Mouse (Mus musculus): ENCODE measurements around the gene Gng13.
A peak's percentile ranks its signal among the peaks of the same experiment; 100 is the strongest.
"Not testable (repeated sequence)": the region's sequence is repeated elsewhere in the genome, so short reads cannot be mapped to it uniquely, and the experiment has no call there.

The Gng13 gene

DNA sequence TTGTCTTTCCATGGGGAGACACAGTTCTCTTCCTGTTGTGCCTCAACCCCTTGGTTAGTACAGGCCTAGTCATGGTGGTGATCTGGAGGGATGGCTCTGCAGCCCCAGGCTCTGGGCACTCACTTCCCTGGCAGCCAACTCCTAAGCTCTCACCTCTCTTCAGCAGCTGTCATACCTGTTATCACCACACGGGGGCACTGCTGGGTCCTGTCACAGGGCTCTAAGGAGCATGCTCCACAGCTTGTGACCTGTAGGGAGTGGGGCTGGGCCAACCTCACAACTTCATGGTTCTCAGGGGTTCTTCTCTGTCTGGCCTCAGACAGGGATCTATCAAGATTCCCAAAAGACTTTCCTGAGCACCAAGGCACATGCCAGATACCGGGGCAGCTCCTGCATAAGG, 15.1 kb downstream of the Gng13 start:
- peak; percentile 97 for DNase-seq (ENCODE audit: low read depth, low spot score)

DNA sequence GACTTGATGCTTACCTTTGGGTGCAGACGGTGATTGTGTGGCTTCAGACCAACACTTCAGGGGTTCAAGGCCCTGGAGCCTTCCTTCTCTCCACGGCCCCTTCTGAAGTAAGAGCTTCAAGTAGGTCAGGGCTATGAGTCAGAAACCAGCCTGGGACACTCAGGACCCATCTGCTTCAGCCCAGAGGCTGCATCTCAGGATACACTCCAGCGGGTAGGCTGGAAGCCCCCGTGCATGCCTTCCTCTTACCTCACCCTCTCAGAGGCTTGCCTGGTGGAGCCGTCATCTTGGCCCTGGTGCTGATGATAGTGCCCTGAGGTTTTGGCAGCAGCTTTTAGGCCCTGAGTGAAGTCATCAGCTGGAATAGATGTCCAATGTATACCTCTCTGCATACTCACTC, 18.3 kb downstream of the Gng13 start:
- DNase-seq (ENCODE audit: low read depth, low spot score), result no peak

DNA sequence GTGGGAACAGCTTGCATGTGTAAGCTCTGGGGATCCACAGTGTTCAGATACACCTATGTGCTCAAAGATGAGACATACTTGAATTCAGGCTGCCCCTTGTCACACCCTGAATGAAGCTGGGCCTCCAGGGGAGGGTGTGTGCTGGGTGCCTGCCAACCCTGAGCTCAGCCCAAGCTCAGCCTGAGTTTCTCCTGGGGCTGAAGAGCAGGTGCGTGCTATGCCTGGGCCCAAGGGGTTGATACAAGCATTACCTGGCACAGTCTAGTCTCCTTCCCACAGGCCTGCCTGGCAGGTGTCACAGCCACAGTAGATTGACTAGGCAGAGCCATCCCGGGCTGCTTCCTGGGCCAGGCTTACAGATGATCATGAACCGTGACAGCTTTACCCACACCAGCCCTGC, 18.8 kb downstream of the Gng13 start, which contains the start of gene Mslnl:
TSS of gene Mslnl (plus strand) at position 298 of the 400 bp plus-strand sequence.
- no peak for DNase-seq (ENCODE audit: low read depth, low spot score)

DNA sequence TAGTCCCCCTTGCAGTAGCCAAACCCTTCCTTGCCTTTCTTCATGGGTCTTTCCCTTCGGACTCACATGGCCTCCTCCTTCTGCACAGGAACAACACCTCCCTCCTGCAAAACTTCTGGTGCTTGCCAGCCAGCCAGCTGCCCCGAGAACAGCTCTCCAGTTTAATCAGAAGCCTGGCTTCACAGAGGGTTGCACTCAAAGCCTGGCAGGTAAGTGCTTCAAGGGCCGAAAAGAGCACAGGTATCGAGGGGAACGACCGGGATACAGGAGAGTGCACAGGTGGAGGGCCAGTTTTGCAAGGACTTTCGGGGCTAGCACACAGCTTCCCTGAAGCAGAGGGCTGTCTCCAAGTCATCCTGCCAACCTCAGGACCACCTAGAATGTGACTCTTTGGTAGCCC, 21.9 kb downstream of the Gng13 start:
- no peak for DNase-seq (ENCODE audit: low read depth, low spot score)

DNA sequence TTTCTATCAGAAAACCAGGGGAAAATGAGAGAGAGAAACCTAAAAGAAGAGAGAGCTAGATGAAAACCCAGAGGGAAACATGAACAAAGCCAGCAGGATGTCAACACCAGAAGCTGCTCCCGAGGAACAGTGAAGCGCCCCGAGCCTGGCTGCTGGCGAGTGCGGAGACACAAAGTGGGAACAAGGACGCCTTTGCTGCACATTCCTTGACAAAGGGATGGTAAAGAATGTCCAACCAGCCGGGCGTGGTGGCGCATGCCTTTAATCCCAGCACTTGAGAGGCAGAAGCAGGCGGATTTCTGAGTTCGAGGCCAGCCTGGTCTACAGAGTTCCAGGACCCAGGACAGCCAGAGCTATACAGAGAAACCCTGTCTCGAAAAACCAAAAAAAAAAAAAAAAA, 24.5 kb downstream of the Gng13 start:
- DNase-seq (ENCODE audit: low read depth, low spot score), result not testable (repeated sequence)

DNA sequence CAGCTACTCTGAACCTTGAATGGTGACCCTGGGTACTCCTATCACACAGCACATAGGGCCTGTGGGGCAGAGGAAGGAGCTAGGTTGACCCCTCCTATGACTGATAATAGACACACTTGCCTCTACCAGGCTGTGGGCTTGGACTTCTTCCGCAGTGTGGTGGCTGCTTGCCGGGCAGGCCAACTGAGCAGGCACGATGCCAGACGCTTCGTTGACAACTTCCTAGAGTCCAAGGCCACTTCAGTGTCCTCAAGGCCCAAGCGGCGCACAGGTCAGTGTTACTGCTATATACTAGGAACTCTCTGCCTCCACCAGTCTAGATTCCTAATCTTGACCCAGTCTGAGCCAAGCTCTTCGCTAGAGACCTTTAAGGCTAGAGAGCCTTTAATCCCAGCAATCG, 26.9 kb downstream of the Gng13 start:
- DNase-seq (ENCODE audit: low read depth, low spot score), result no peak

DNA sequence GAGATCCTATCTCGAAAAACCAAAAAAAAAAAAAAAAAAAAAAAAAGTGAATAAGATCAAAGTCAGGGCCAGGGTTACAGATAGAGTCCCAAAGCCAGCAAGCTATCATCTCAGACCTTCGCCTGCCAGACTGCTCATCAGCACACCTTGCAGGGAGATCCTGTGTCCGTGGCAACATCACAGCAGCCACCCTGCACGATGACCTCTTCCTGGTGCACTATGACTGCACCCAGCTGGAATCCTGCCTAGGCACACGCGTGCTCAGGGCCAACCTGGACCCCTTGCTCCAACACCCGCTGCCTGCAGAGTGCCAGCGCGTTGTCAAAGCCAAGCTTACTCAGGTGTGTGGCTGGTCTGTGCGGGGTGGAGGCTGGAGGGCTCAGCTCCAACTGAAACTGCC, 27.3 kb downstream of the Gng13 start:
- DNase-seq (ENCODE audit: low read depth, low spot score), result no peak

DNA sequence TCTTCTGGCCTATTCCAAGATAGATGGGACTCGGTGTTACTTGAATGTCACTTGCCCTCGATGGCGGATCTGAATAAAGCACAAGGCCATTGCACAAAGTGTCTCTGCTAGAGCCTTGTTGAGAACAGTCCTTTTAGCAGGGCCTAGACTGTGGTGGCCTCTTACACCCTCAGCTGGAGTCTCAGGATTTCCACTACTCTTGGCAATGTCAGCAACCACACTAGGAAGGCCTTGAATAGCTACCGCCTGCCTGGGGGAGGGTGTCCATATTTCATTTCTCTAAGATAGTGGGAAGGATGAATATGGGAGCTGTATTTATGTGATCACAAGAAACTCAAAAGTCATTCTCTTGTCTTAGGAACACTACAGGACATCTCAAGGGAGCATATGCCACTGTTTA, 31.3 kb downstream of the Gng13 start:
- DNase-seq (ENCODE audit: low read depth, low spot score), result no peak

DNA sequence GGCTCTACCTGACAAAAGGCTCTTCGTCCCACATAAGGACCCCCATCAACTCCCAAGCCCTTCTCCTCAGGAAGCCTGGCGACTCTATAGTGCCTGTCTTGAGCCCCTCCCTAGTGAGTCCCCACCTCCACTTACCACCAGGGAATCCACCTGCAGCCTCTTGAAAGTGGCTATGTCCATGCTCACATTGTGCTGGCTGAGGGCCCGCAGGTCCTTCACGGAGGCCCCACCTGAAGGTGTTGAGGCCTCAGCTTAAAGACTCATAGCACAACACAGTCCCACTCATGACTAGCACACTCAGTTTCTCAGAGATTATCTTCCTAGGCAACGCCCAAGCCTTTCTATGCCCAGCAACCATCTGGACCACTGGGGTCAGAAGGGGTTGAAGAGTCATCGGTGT, 32.3 kb downstream of the Gng13 start:
- DNase-seq (ENCODE audit: low read depth, low spot score), result no peak

DNA sequence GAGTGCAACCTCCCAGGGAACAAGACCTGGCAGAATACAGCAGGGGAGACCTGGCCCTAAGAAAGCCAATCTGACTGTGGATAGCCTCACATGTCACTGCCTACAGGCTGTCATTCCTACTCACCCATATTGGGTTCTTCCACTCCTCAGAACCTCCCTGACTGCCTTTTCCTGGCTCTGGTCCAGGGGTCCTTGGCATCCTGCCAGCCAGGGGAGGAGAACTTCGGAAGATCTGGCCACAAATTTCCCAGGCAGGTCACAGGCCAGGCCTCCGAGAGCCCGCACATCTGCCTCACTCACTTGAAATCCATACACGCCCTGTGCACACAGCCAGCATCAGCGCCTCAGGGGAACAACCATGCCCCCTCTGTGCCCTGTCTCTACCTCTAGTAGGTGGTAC, 34.5 kb downstream of the Gng13 start:
- DNase-seq (ENCODE audit: low read depth, low spot score), result peak; percentile 83

DNA sequence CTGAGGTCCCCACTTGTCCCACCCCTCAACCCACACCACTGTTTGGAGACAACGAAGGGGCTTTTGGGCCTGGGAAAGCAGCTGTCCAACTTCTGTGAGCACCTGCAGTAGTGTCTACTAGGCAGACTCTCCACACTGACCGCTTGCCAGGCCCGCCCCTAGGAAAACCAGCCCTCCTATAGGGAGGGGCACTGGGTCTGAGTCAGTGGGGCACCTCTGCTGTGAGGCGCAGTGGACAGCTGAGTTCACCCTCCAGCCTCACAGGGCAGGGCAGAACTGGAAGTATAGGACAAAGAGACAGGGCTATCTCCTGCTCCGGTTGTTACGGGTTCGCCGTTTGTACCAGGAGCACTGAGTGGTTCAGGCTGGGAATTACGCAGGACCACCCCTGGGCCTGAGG, 37.3 kb downstream of the Gng13 start, which contains the start of gene Msln:
TSS of gene Msln (minus strand) at position 138 of the 400 bp plus-strand sequence.
- peak; percentile 86 for DNase-seq (ENCODE audit: low read depth, low spot score)

DNA sequence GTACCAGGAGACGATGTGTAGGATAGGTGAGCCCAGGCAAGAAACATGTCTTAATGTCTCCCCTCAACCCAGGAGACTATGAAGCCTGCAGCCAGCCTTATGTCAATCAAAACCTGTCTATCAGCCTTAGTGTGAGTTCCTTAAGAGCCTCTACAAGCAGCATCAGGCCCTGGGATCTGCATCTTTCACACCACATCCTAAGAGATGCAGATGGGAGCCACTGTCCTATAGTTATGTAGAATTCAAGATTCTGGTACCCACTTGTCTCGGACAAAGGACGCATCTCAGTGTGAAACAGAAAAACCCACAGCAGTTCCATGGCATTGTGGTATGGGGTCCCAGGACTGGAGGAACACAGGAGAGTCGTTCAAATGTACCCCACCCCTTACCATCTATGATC, 38.1 kb downstream of the Gng13 start:
- DNase-seq (ENCODE audit: low read depth, low spot score), result no peak

DNA sequence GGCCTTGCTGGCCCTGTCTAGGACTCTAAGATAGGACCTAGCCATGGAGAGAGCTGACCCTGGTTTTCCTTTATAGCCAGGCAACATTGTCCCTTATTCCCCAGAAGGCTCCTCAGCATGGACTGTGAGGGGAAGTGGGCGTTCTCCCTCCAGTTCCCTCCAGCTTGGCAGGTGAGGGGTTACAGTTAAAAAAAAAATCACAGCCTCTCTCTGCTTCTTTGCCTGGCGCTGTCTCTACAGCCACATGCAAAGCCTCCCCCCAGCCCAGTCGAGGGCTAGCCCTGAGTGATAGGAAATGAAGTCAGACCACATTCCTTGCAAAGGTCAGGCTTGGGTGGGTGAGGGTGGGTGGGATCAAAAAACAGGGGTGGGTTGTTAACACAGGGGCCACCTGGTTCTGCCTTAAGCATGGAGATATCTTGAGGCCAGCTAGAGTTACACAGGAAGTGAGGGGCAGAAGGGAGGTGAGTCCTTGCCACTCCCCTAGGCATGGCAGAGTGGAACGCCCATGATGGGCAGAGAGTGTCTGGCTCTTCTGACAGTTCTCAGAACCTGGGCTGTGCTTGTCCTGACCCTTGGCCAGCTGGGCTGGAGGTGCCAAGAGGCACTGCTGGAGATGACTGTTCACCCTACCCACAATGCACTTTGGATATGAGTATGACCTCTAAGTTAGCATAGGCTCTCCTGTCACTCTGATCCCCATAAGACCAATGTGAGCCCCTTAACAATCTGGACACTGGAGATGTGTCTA, 38.8 kb downstream of the Gng13 start:
- DNase-seq (ENCODE audit: low read depth, low spot score), result peak; percentile 70

DNA sequence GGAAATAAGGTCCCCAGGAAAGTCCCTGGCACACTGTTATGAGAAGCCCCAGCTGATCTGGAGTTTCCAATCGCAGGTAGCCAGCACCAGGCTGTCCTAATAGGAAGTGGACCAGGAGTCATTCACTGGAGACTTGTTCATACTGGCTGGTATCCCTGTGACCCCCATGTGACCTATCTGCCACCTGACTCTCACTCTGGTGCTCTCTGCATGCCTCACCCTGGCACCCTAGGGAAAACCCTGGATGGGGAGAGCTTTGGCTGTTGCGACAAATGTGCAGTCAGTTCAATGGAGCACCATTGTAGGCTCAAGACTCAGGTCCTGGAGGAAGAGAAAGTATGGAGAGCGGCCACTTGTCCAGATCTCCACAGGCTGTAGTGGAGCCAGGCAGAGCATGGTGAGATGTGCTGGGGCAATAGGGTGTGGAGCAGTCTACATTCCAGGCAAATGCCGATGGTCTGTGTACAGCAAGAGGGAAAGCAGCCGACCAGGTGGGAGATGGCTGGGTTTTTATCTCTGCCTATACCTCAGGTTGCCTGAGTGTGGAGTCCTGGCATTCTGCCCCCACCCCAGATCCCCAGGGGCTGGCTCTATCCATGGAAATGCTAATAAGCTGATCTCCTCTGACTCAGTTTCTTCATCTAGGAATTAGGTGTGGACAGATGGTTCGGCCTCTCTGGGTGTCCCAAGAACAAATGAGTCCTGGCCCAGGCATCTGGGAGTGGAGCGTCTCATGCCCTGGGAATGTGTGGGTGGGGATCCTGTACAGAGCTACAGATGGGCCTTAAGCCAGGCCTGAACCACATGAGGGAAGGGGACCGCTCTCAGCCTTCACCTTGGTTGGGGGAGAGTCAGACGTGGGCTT, 39.6 kb downstream of the Gng13 start:
- DNase-seq (ENCODE audit: low read depth, low spot score), result peak; percentile 97

DNA sequence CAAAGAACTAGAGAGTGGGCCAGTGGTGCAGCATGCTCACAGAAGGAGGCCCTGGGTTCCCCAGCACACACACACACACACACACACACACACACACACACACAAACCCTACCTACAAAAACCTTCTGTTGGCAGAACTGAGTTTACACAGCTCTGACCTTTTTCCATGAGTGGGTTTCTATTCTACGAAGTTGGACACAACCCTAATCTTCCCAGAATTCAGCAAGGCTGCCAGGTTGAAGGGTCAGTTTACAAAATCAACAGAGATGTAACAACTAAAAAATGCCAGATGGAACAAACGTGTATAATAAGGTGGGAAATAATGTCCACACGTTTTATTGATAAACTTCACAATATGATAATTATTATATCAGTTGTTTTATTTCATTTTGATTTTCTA, 40.7 kb downstream of the Gng13 start:
- DNase-seq (ENCODE audit: low read depth, low spot score), result peak; percentile 54

DNA sequence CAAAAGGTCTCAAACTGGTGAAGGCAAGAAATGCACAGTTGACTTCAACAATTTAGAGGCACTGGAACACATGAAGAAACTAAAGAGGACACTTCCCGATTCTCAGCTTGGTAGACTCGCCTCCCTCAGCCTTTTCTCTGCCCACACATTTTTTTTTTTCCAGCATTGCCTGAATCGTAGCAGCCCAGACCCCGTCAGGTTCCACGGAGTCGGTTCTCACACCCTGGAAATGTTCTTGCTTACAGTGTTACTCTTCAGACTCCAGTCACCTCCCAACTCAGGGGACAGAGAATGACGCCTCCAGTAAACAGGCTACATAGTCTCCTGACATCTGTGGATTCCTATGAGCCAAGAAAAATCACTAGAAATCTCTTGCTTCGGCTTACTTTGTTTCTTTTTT, 43.2 kb downstream of the Gng13 start:
- DNase-seq (ENCODE audit: low read depth, low spot score), result no peak

DNA sequence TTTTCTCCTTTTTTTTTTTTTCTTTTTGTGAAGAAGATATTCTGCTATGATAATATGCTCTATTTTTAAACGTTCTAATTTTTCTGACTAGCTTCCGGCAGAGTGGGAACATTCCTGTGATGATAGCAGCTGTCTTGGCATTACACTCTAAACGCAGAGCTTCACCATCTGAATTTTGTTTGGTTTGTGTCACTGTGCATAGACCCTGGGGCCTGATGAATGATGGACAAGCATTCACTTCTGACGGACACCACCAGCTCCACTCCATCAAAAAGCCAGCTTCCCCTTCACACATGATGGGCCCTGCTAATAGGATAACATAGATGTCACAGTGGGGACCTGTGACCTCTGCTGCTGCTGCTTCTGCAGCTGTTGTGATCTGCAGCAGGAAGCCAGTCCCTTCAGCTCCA, 44.6 kb downstream of the Gng13 start:
- no peak for DNase-seq (ENCODE audit: low read depth, low spot score)

DNA sequence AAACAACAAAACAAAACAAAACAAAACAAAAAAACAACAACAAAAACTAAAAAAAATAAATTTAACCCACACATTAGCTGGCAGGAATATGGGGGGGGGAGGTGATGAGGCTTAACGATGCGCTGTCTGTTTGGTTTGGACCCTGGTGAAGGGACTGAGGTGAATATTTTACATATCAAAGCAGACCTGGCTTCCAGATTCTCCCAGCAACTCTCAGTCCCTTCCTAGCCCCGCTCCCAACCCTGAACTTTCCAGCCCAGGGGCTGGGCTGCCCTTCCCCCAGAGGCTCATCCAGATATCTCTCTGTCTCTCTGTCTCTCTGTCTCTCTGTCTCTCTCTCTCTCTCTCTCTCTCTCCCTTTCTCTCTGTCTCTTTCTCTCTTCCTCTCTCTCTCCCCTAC, 45.6 kb downstream of the Gng13 start:
- DNase-seq (ENCODE audit: low read depth, low spot score), result no peak

DNA sequence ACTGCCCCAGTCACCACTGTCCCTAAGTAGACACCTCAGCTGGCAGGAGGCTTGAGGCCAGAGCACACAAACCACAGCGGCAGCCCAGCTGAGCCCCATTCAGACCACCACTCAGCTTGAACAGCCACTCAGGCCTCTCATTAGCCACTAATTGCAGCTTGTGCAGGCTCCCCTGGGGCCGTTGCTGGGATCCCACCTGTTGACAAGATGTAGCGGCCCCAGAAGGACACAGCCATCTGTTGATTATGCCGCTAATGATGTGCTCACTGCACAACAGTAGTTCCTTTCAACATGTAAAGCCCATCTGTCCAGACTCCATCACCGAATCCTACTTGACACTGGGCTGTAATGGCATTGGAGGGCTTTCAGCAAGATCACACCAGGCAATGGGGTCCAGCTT, 48.9 kb downstream of the Gng13 start:
- no peak for DNase-seq (ENCODE audit: low read depth, low spot score)

Measured in 3T3-L1 (cell line).